Mouse (Mus musculus): ENCODE data around the gene Uaca. TPM values are rescaled to one million over a fixed set of nuclear protein-coding genes. Genes with fewer than 3 reads are reported as not detected.
A peak's percentile ranks its signal among the peaks of the same experiment; 100 is the strongest.

Gene Uaca
- polyA plus RNA-seq, 1 experiment from 2014 or later, result 20.6 TPM

DNA sequence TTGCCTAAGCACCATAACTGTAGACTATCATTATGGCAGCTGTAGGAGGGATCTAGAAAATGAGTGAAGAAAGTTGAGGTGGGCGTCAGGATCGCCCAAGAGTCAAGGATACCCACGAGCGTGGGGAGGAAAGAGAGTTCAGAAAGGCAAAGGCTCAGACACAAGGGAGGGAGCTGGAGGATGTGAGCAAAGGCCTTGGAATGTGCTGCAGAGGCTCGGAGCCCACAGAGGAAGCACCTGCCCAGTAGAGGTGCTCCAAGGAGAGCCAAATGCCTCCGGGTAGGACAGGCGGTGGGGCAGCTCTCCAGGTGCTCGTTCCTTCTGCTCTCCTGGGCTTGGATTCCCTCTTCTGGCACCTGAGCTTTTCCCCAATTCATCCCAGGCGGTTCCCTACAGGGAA lies 17.4 kb upstream of the Uaca start:
- Histone ChIP-seq H3K27ac (ENCODE audit: low read length) (no peak overlapping the region), H3K4me1 (ENCODE audit: control insufficient read depth, insufficient read depth, low read length) (no peaks in the 10 kb centered on the region), H3K9ac (replicated peaks; ENCODE audit: low read depth, low read length) (no peak overlapping the region), H3K36me3 (ENCODE audit: control insufficient read depth, insufficient read depth, low read length) (no peaks in the 10 kb centered on the region), H3K9me3 (ENCODE audit: control insufficient read depth, low read depth, low read length) (no peaks in the 10 kb centered on the region; the same call in 1 of the 2 replicates), H3K27me3 (ENCODE audit: control insufficient read depth, insufficient read depth, low read length) (no peaks in the 10 kb centered on the region), H3K4me3 (ENCODE audit: low read depth, low read length) (no peak overlapping the region), H3K4me2 (replicated peaks; ENCODE audit: low read depth, low read length) (no peak overlapping the region)
- no peak for ATAC-seq (ENCODE audit: insufficient number of reproducible peaks, insufficient read depth, low FRiP score, low read depth)
- WGBS, result 84% methylated on average over 9 of the region's 9 CpGs

DNA sequence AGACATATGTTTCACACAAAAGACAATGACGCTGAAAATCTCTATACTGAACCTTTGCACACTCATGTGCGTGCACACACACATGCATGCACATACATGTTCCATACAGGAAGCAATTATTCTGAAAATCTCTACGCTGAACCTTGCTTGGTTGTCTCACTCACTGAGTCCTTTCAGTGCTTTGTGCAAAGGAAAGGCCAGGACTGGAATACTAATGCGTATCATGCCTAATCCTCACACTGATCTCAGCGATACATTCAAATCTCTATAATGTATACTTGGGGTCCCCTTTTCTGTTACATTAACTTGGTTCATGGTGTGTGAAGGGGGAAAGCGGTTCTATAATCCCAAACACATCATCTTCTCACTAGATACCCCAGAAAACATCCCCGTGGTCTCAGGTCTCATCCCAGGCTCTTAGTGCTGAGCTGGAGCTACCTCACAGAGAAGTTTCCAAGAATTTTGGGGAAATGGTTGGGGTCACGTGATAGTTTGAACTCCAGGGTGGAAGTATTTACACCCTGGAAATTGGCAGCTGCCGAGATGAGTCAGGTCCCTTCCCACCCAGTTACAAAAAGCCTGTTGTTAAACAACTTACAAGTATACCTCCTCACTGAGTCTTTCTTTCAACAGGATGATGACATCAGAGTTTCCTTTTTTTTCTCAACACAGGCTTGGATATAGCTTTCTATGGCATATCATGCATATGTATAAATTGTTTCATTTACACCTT lies 12.1 kb upstream of the Uaca start:
- no peaks in the 10 kb centered on the region for H3K36me3 ChIP-seq (ENCODE audit: control insufficient read depth, insufficient read depth, low read length)
- H3K27ac ChIP-seq (ENCODE audit: low read length), result no peak overlapping the region
- no peaks in the 10 kb centered on the region for H3K4me1 ChIP-seq (ENCODE audit: control insufficient read depth, insufficient read depth, low read length)
- WGBS, result 80% methylated on average over 9 of the region's 9 CpGs
- H3K27me3 ChIP-seq (ENCODE audit: control insufficient read depth, insufficient read depth, low read length), result no peaks in the 10 kb centered on the region
- H3K9ac ChIP-seq (replicated peaks; ENCODE audit: low read depth, low read length), result no peak overlapping the region
- no peaks in the 10 kb centered on the region for H3K9me3 ChIP-seq (ENCODE audit: control insufficient read depth, low read depth, low read length)
- no peak overlapping the region for H3K4me2 ChIP-seq (replicated peaks; ENCODE audit: low read depth, low read length)
- H3K4me3 ChIP-seq (ENCODE audit: low read depth, low read length), result no peak overlapping the region
- no peak for ATAC-seq (ENCODE audit: insufficient number of reproducible peaks, insufficient read depth, low FRiP score, low read depth)

DNA sequence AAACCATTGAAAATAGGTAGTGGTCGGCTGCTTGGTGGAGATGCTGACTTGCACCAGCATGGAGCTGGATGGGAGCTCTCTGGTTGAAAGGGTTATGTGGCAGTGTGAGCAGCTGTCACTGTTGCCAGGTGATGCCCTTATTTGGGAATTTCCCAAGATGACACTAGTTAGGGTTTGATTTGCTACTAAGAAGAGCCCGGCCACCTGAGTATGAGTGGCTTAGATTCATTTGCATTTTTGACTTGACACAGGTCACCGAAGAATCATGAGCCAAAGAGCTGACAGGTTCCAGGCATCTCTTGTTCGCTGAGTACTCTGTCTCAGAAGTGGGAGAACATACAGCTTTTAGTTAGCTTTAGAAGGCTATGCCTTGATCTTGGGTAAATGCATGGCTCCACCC lies 9.3 kb upstream of the Uaca start:
- no peak overlapping the region for H3K4me3 ChIP-seq (ENCODE audit: low read depth, low read length)
- no peaks in the 10 kb centered on the region for H3K9me3 ChIP-seq (ENCODE audit: control insufficient read depth, low read depth, low read length)
- no peaks in the 10 kb centered on the region for H3K4me1 ChIP-seq (ENCODE audit: control insufficient read depth, insufficient read depth, low read length)
- H3K9ac ChIP-seq (replicated peaks; ENCODE audit: low read depth, low read length), result no peak overlapping the region
- no peak overlapping the region for H3K27ac ChIP-seq (ENCODE audit: low read length)
- H3K4me2 ChIP-seq (replicated peaks; ENCODE audit: low read depth, low read length), result no peak overlapping the region
- 67% methylated on average over 4 of the region's 4 CpGs for WGBS
- ATAC-seq (ENCODE audit: insufficient number of reproducible peaks, insufficient read depth, low FRiP score, low read depth), result no peak
- no peaks in the 10 kb centered on the region for H3K36me3 ChIP-seq (ENCODE audit: control insufficient read depth, insufficient read depth, low read length)
- no peaks in the 10 kb centered on the region for H3K27me3 ChIP-seq (ENCODE audit: control insufficient read depth, insufficient read depth, low read length)

DNA sequence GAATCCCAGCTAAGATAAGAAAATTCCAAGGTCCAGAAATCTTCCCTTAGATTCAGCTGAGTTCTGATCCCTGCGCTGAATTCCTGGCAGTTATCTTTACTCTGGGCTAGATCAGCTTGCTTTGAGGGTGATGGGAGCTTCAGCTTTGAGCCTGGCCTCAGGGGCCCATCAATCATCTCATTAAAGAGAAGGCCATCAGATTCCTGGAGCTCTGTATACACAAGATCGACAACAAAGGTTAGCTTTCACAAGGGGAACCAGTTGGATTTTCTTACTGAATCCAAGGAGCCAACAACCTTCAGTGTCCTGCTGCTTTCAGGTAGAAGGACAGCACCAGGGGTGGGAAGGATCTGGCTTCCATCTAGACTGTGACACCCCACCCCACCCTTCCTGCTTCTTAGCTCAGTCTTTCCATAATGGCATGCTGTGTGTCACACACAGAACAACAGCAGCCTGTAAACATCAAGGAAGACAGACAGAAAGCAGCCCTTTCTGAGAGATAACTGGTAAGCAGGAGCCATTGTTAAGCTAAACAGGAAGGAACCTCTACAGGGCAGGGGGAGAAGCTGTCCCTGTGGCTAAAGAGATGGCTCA lies 6.7 kb upstream of the Uaca start:
- Histone ChIP-seq H3K4me1 (ENCODE audit: control insufficient read depth, insufficient read depth, low read length) (no peaks in the 10 kb centered on the region), H3K4me3 (ENCODE audit: low read depth, low read length) (no peak overlapping the region), H3K9ac (replicated peaks; ENCODE audit: low read depth, low read length) (no peak overlapping the region), H3K9me3 (ENCODE audit: control insufficient read depth, low read depth, low read length) (no peaks in the 10 kb centered on the region), H3K36me3 (ENCODE audit: control insufficient read depth, insufficient read depth, low read length) (no peaks in the 10 kb centered on the region), H3K27me3 (ENCODE audit: control insufficient read depth, insufficient read depth, low read length) (no peaks in the 10 kb centered on the region), H3K4me2 (replicated peaks; ENCODE audit: low read depth, low read length) (no peak overlapping the region), H3K27ac (ENCODE audit: low read length) (no peak overlapping the region)
- 8% methylated on average over 2 of the region's 2 CpGs for WGBS
- ATAC-seq (ENCODE audit: insufficient number of reproducible peaks, insufficient read depth, low FRiP score, low read depth), result no peak

DNA sequence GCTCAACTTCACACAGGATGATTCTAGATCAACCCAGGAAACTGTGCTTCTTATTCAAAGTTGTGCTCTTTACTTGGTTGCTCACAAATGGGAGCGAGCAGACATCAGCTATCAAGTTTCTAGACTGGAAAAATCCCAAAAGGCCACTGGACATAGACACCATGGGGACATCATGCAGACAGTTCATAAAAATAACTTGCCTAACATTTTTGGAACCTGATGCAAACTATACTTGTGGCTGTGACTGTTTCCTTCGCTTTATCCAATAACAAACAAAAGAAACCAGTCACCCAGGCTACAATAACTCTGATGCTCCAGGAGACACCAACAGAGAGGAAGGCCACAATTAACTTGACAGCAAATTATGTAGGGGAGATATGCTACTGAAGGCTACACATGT lies 4.1 kb upstream of the Uaca start:
- 89% methylated on average over 2 of the region's 2 CpGs for WGBS
- no peak overlapping the region for H3K4me3 ChIP-seq (ENCODE audit: low read depth, low read length)
- no peak overlapping the region for H3K9ac ChIP-seq (replicated peaks; ENCODE audit: low read depth, low read length)
- H3K27me3 ChIP-seq (ENCODE audit: control insufficient read depth, insufficient read depth, low read length), result no peaks in the 10 kb centered on the region
- H3K9me3 ChIP-seq (ENCODE audit: control insufficient read depth, low read depth, low read length), result no peaks in the 10 kb centered on the region
- H3K36me3 ChIP-seq (ENCODE audit: control insufficient read depth, insufficient read depth, low read length), result no peaks in the 10 kb centered on the region
- peaks cover 4% of the 10 kb centered on the region; the same call in 1 of the 2 replicates for H3K4me1 ChIP-seq (ENCODE audit: control insufficient read depth, insufficient read depth, low read length)
- no peak for ATAC-seq (ENCODE audit: insufficient number of reproducible peaks, insufficient read depth, low FRiP score, low read depth)
- no peak overlapping the region for H3K27ac ChIP-seq (ENCODE audit: low read length)
- no peak overlapping the region for H3K4me2 ChIP-seq (replicated peaks; ENCODE audit: low read depth, low read length)

DNA sequence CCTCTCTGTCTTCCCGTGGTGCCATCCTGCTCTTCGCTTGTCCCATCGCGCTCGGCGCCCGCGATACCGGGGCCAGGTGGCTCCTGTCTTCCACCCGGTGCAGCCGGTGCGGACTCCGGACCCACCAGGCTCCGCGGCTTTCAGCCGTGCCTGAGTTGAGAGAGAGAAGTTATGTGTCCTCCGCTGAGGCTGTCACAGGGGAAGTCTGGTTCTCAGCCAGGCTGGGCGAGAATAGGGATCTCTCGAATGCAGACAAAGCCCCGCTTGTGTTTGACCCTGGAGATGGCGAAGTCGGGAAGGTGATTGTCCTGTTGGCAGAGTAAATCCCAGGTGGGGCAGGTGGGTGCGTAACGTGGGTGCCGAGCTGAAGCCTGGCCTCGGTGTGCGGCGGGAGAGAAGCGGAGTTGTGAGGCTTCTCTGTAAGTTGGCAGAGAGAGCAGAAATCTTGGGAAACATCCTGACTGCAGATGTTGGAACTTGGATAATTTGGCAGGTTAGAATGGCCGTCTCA lies 554 bp downstream of the Uaca start:
- H3K4me1 ChIP-seq (ENCODE audit: control insufficient read depth, insufficient read depth, low read length), result peaks cover 4% of the 10 kb centered on the region; the same call in 1 of the 2 replicates
- H3K4me2 ChIP-seq (replicated peaks; ENCODE audit: low read depth, low read length), result peak overlapping the region; percentile 88
- ATAC-seq (ENCODE audit: insufficient number of reproducible peaks, insufficient read depth, low FRiP score, low read depth), result peak; percentile 39
- peak overlapping the region; percentile 87 for H3K4me3 ChIP-seq (ENCODE audit: low read depth, low read length)
- H3K27me3 ChIP-seq (ENCODE audit: control insufficient read depth, insufficient read depth, low read length), result no peaks in the 10 kb centered on the region
- H3K27ac ChIP-seq (ENCODE audit: low read length), result peak overlapping the region; percentile 61; the same call in 1 of the 2 replicates
- H3K9me3 ChIP-seq (ENCODE audit: control insufficient read depth, low read depth, low read length), result no peaks in the 10 kb centered on the region
- H3K36me3 ChIP-seq (ENCODE audit: control insufficient read depth, insufficient read depth, low read length), result no peaks in the 10 kb centered on the region
- under 1% methylated on average over 30 of the region's 30 CpGs for WGBS
- H3K9ac ChIP-seq (replicated peaks; ENCODE audit: low read depth, low read length), result peak overlapping the region; percentile 69

DNA sequence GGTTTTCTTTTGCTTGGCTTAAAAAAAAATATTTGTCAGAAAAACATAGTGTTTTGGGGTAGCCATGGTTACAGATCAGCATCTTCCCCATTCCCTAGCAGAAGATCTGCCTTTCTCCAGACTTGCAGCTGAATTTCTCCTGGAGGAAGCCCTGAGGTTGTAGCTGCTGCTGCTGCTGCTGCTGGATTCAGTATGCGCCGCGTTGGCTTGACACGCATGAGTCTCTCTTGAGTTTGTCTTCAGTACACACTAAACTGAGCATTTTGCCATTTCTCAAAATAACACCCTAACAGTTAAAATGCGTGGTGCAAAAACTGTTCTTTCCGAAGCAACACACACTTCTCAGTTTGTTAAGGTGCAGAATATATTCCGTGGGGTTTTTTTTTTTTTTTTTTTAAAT lies 1.7 kb downstream of the Uaca start:
- 75% methylated on average over 7 of the region's 7 CpGs for WGBS
- H3K27ac ChIP-seq (ENCODE audit: low read length), result no peak overlapping the region

DNA sequence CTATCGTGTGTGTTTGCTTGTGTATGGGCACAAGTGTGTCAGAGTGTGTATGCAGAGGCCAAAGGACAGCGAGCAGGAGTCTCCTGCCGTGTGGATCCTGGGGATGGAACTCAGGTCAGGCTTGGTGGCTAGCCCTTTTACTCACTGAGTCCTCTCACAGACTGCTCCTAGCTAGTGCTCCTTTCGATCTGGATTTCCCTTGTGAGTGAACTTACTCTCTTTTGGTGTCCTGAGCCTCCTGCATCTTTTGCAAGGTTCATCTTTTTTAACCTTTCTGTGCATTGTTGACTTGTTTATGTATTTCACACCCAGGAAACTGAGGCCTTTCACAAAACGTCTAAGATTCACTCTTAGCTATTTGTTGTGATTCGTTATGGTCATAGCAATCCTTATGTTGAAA lies 2.8 kb downstream of the Uaca start:
- Histone ChIP-seq H3K27ac (ENCODE audit: low read length) (no peak overlapping the region), H3K27me3 (ENCODE audit: control insufficient read depth, insufficient read depth, low read length) (no peaks in the 10 kb centered on the region), H3K36me3 (ENCODE audit: control insufficient read depth, insufficient read depth, low read length) (no peaks in the 10 kb centered on the region), H3K9ac (replicated peaks; ENCODE audit: low read depth, low read length) (no peak overlapping the region), H3K4me2 (replicated peaks; ENCODE audit: low read depth, low read length) (no peak overlapping the region), H3K4me1 (ENCODE audit: control insufficient read depth, insufficient read depth, low read length) (peaks cover 4% of the 10 kb centered on the region; the same call in 1 of the 2 replicates), H3K9me3 (ENCODE audit: control insufficient read depth, low read depth, low read length) (no peaks in the 10 kb centered on the region), H3K4me3 (ENCODE audit: low read depth, low read length) (no peak overlapping the region)
- WGBS, result 81% methylated on average over 6 of the region's 6 CpGs
- ATAC-seq (ENCODE audit: insufficient number of reproducible peaks, insufficient read depth, low FRiP score, low read depth), result no peak

More for the DNA sequence above, 1.7 kb downstream of the Uaca start:
- Histone ChIP-seq H3K9ac (replicated peaks; ENCODE audit: low read depth, low read length) (no peak overlapping the region), H3K36me3 (ENCODE audit: control insufficient read depth, insufficient read depth, low read length) (no peaks in the 10 kb centered on the region), H3K9me3 (ENCODE audit: control insufficient read depth, low read depth, low read length) (no peaks in the 10 kb centered on the region), H3K27me3 (ENCODE audit: control insufficient read depth, insufficient read depth, low read length) (no peaks in the 10 kb centered on the region), H3K4me2 (replicated peaks; ENCODE audit: low read depth, low read length) (no peak overlapping the region), H3K4me3 (ENCODE audit: low read depth, low read length) (no peak overlapping the region), H3K4me1 (ENCODE audit: control insufficient read depth, insufficient read depth, low read length) (peaks cover 4% of the 10 kb centered on the region; the same call in 1 of the 2 replicates)
- no peak for ATAC-seq (ENCODE audit: insufficient number of reproducible peaks, insufficient read depth, low FRiP score, low read depth)
